Mouse (Mus musculus) spleen, adult 10 weeks (tissue): ENCODE data around the gene 9430007A20Rik. TPM values are rescaled to one million over a fixed set of nuclear protein-coding genes. Genes with fewer than 3 reads are reported as not detected.

Experiments used
- polyA plus RNA-seq: library from polyadenylated mRNA; stranded (reverse); fragments of 350-450 nt; fragmentation: Illumina TruSeq; extraction: RNeasy Lipid Tissue Mini Kit (QIAGEN cat#74804); gene quantifications from one replicate; pipeline ENCODE4 v1.2.3, GENCODE M21; 2015; ENCODE audit warnings: low replicate concordance; ENCODE audit not compliant: insufficient read depth

Gene 9430007A20Rik
- polyA plus RNA-seq: not detected

DNA sequence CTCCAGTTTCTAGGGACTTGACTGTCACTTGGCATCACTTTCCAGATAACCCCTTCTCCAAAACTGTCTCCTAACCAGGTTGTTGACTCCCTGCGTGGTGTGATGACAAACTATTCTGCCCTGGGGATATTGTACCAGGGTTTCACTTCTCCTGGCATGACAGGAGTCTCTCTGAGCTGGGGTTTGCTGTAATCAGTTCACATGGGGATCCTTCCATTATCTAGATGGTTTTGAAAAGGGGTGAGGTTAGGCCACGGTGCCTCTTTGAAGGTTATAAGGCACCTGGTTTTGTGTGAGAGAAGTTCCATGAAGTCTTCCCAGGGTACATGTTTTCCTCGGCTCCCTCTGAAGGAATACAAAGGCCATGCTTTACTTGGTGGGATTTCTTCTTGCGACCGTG lies at the start of gene 9430007A20Rik:
Gene 9430007A20Rik, plus strand, starts transcription at position 301 of the 400 bp plus-strand sequence.

DNA sequence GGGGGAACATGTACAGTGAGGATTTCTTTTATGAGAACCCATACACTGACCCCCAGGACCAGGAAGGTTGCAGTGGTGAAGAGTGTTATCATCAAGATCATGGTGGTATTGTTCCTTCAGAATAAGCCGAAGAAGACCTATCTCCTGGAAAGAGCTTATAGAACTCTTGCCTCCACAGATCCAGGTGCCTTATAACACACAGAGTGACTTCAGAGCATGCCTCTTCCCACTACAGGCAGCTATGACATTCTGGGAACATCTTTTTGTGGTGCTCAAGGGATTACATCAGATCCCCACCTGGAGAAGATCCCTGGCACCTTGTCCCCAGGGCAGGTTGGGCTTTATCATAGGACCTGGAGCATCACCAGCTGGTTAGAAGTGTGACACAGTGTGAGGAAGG lies 45.4 kb downstream of the 9430007A20Rik start, which contains the start of gene Gm13124:
Gene Gm13124, minus strand, starts transcription at position 101 of the 400 bp plus-strand sequence.

Other genes with a start within 250 kb of the 9430007A20Rik start
- gene Pramel5, start 239.3 kb upstream of the 9430007A20Rik start, polyA plus RNA-seq: not detected
- gene Gm13128, start 189.6 kb upstream of the 9430007A20Rik start, polyA plus RNA-seq: not detected
- gene Gm13119, start 161.9 kb upstream of the 9430007A20Rik start, polyA plus RNA-seq: not detected
- gene Pramef20, start 141.9 kb upstream of the 9430007A20Rik start, polyA plus RNA-seq: not detected
- gene Pramef12, start 111.4 kb upstream of the 9430007A20Rik start, polyA plus RNA-seq: not detected
- not detected for gene 1700012P22Rik, start 81.0 kb upstream of the 9430007A20Rik start, polyA plus RNA-seq
- gene Gm9944, start 66.5 kb upstream of the 9430007A20Rik start, polyA plus RNA-seq: not detected
- gene Aadacl3, start 56.1 kb upstream of the 9430007A20Rik start, polyA plus RNA-seq: not detected
- not detected for gene Gm13124, start 45.3 kb downstream of the 9430007A20Rik start, polyA plus RNA-seq
- not detected for gene Aadacl4, start 93.9 kb downstream of the 9430007A20Rik start, polyA plus RNA-seq
- not detected for gene Gm436, start 166.5 kb downstream of the 9430007A20Rik start, polyA plus RNA-seq
- not detected for gene Gm13178, start 201.6 kb downstream of the 9430007A20Rik start, polyA plus RNA-seq